16 mouse cellular contexts compared by ENCODE assay signal in genomic region chr2:24359347-24359746, GRCm38 (mm10). TPM values are rescaled to one million over a fixed set of nuclear protein-coding genes. Genes with fewer than 3 reads are reported as not detected.
"Had no signal": no experiment of that assay in that cellular context is flagged by ENCODE, and none has a peak within 500 bp of the region (broad histone marks: within the 10 kb centered on the region; RNA-seq: fewer than 3 reads in every experiment).

No protein-coding gene starts in this region.

- ATAC-seq: liver, postnatal 0 days; lung, postnatal 0 days; midbrain, embryonic 16.5 days had no signal

- DNase-seq: liver, postnatal 0 days; lung, adult 2 months; lung, postnatal 4 days; midbrain, embryonic 14.5 days; right cerebral cortex, postnatal 14 days; thymus, adult 18-20 months; thymus, postnatal 14 days; thymus, postnatal 4 days had no signal

RNA-seq across cellular contexts. Expression of gene Psd4, which starts 8.0 kb away (rescaled TPM):
- polyA plus RNA-seq: myocyte had no signal

RNA-seq across cellular contexts. Expression of gene Il1rn, which starts 22.7 kb away (rescaled TPM):
- total RNA-seq: megakaryocyte-erythroid progenitor cell, adult 5-6 weeks had no signal
- polyA plus RNA-seq: midbrain, embryonic 10.5 days; midbrain, embryonic 12.5 days; midbrain, embryonic 16.5 days; neural tube, embryonic 11.5 days; neural tube, embryonic 15.5 days had no signal
